Mouse (Mus musculus): ENCODE data around the gene Cobll1. TPM values are rescaled to one million over a fixed set of nuclear protein-coding genes. Genes with fewer than 3 reads are reported as not detected.

The Cobll1 gene
- total RNA-seq, 2 experiments from 2014 or later: 6.3 to 7.3 TPM

GRCm38 (mm10) chr2:65101388-65101787 lies 137.8 kb downstream of the Cobll1 start:
- no peak for DNase-seq (ENCODE audit: low spot score in 2 of 2)

GRCm38 (mm10) chr2:65100001-65100400 lies 139.2 kb downstream of the Cobll1 start:
- no peak for DNase-seq (ENCODE audit: low spot score in 2 of 2)

- no peak for DNase-seq (ENCODE audit: low spot score in 2 of 2)
Observed at GRCm38 (mm10) chr2:65095571-65095970, 143.6 kb downstream of the Cobll1 start.

GRCm38 (mm10) chr2:65093990-65094389 lies 145.2 kb downstream of the Cobll1 start:
- DNase-seq (ENCODE audit: low spot score in 2 of 2): no peak

GRCm38 (mm10) chr2:65090986-65091385 lies 148.2 kb downstream of the Cobll1 start:
- DNase-seq (ENCODE audit: low spot score in 2 of 2): no peak

GRCm38 (mm10) chr2:65087197-65087596 lies 152.0 kb downstream of the Cobll1 start:
- DNase-seq (ENCODE audit: low spot score in 2 of 2): no peak

- no peak for DNase-seq (ENCODE audit: low spot score in 2 of 2)
Observed at GRCm38 (mm10) chr2:65083411-65083810, 155.8 kb downstream of the Cobll1 start.

- no peak for DNase-seq (ENCODE audit: low spot score in 2 of 2)
Observed at GRCm38 (mm10) chr2:65077544-65077943, 161.7 kb downstream of the Cobll1 start.

- DNase-seq (ENCODE audit: low spot score in 2 of 2): no peak
Observed at GRCm38 (mm10) chr2:65075840-65076239, 163.4 kb downstream of the Cobll1 start.

- no peak for DNase-seq (ENCODE audit: low spot score in 2 of 2)
Observed at GRCm38 (mm10) chr2:65075431-65075830, 163.8 kb downstream of the Cobll1 start.

GRCm38 (mm10) chr2:65072205-65072604 lies 167.0 kb downstream of the Cobll1 start:
- DNase-seq (ENCODE audit: low spot score in 2 of 2): no peak

- DNase-seq (ENCODE audit: low spot score in 2 of 2): no peak
Observed at GRCm38 (mm10) chr2:65053764-65054163, 185.4 kb downstream of the Cobll1 start.

- no peak for DNase-seq (ENCODE audit: low spot score in 2 of 2)
Observed at GRCm38 (mm10) chr2:65052191-65053012, 186.8 kb downstream of the Cobll1 start.

GRCm38 (mm10) chr2:65050776-65051175 lies 188.4 kb downstream of the Cobll1 start:
- no peak for DNase-seq (ENCODE audit: low spot score in 2 of 2)

GRCm38 (mm10) chr2:65048234-65049017 lies 190.8 kb downstream of the Cobll1 start:
- no peak for DNase-seq (ENCODE audit: low spot score in 2 of 2)

Other genes with a start within 250 kb of the Cobll1 start
- gene Grb14, start 214.4 kb downstream of the Cobll1 start, total RNA-seq (2021): 10 to 100 TPM; 20.1 to 23.3 TPM
- gene Slc38a11, start 124.6 kb upstream of the Cobll1 start, total RNA-seq (2021): 1 to 10 TPM; 1.7 TPM

All from left cerebral cortex, adult 18-20 months (tissue).